Mouse (Mus musculus) C2C12 (cell line): ENCODE measurements around the gene Tmem150a.

Experiments
- CEBPB ChIP-seq: IDR thresholded peaks from one replicate; pipeline ENCODE4 v1.6.1; 2011; ENCODE audit warnings: low read depth, mild to moderate bottlenecking, control low read depth, moderate library complexity
- CTCF ChIP-seq: IDR thresholded peaks from one replicate; pipeline ENCODE4 v1.5.1; 2011; ENCODE audit not compliant: control insufficient read depth, insufficient read depth, insufficient read length
- MAX ChIP-seq: IDR thresholded peaks from one replicate; pipeline ENCODE4 v1.6.1; 2011; ENCODE audit warnings: mild to moderate bottlenecking, control low read depth
- MYOG ChIP-seq: IDR thresholded peaks from one replicate; pipeline ENCODE4 v1.6.1; 2011; ENCODE audit not compliant: control insufficient read depth, insufficient read length; ENCODE audit errors: extremely low read depth
- USF1 ChIP-seq: IDR thresholded peaks from one replicate; pipeline ENCODE4 v1.6.1; 2011; ENCODE audit warnings: low read depth, mild to moderate bottlenecking, control low read depth, moderate library complexity

DNA sequence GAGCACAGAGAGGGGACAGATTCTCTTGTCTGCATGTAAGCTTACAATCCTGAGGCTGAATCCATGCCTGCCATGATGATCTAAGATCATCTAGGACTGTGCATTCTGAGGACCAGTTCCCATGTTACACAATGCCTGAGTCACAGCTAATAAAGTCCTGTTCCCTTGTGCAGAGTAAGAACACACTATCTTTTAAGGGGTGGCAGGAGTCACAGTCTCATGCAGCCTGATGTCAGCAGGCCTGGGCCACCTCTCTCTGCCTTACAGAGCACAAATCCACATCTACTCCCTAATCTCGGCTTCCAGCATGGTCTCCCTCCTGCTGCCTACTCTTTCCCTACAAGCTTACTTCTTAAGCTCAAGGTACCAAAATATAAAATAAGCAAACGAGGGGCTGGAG, 39.9 kb upstream of the Tmem150a start:
- no peak for TF ChIP-seq CTCF
- no peak for TF ChIP-seq CEBPB
- TF ChIP-seq USF1 = no peak
- TF ChIP-seq MAX = no peak
- TF ChIP-seq MYOG = no peak
